Mouse (Mus musculus): ENCODE data around the gene Gm9903.

The Gm9903 gene

DNA sequence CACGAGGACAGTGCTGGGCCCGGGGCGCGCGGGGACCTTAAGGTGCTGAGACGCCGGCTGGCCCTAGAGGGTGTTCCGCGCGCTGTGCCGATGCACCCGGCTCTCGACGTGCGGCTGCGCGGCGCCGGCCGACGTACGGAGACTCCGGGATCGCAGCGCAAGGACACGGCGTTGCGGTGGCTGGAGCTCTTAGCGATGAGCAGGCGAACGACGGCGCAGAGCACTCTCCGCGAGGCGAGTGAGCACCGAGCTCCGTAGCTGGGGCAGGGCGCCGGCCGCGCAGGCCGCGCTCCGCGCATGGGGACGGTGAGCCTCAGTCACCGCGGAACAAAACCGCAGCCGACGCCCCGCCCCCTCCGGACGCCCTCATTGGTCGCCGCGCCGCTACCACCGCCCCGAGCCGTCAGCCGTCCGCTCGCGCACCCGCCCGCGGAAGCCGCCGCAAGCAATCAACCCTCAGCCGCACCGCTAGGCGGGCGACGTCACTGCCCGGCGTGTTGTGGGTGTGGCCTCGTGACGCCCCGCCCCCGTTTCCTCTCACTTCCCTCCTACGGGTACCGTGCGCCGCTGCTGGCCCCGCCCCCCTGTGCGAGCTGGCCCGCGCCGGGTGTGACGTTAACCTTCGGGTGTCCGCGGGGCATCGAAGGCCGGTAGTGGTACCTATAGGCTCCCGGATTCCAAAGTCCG is at the start of gene Gm9903, which contains the start of gene Fam53a:
Gene Gm9903, plus strand, starts transcription at position 625 of the 687 bp plus-strand sequence.
Gene Fam53a, minus strand, starts transcription at position 335 of the 687 bp plus-strand sequence.
- DNase-seq (ENCODE audit: low spot score in 2 of 2): peak; percentile 99 to 100

DNA sequence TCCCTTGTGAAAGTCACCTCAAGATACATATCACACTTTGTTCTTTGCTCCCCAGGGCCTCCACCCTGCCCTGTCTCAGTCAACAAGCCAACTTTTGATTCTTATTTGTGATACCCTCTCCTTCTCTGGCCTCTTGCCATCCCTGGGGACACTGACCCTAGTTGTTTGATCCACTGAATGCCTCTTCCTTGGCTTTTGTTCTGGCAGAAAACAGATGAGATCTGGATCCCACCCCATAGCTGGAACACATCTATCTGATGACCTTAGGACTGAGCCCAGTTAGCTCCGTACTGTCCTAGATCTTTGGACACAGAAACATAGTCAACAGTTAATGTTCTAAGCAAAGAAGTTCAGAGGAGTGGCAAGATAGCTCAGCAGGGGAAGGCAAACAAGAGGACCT is 49.4 kb upstream of the Gm9903 start:
- no peak for DNase-seq (ENCODE audit: low spot score in 2 of 2)

DNA sequence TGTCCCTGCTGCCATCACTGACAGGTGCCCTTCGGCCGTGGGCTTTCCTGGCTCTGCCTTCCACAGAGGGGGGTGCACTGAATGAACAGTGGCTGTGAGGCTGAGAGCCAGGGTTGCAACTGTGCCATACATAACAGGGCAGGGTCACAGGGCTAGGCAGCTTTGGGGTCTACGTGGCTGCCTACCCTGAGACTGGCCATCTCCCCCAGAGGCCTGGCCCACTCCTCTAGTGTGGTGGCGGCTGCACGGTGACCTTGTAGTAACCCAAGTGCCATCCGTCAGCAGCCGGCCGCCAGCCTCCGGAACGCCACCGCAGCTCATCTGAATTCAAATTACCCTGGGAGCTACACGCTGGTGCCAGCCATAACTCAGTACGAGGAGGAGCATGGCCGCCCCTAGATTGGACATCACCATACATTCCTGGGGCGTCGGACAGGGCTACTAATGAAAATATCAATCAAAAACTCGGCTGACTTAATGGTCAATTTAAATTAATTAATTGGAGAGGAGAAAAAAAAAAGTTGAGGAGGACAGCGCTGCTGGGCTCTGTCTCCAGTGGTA is 42.1 kb upstream of the Gm9903 start:
- no peak for DNase-seq (ENCODE audit: low spot score in 2 of 2)

DNA sequence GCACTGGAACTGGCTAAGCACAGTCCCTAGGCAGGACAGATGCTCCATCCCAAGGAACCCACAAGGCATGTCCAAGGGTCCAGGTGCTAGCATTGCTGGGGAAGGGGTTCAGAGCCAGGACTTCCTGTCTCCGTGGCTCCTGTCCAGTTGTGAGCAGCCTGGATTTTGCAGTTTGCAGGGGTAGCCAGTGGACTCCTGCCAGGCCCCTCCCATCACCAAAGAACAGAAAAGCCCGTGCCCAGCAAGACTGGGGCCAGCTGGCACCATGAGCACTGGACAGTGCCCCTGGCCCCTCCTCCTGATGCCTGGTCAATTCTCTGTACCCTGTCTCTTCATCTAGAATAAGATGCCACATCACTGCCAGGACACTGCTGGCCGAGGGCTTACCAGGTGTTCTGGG is 41.7 kb upstream of the Gm9903 start:
- DNase-seq (ENCODE audit: low spot score in 2 of 2): no peak

DNA sequence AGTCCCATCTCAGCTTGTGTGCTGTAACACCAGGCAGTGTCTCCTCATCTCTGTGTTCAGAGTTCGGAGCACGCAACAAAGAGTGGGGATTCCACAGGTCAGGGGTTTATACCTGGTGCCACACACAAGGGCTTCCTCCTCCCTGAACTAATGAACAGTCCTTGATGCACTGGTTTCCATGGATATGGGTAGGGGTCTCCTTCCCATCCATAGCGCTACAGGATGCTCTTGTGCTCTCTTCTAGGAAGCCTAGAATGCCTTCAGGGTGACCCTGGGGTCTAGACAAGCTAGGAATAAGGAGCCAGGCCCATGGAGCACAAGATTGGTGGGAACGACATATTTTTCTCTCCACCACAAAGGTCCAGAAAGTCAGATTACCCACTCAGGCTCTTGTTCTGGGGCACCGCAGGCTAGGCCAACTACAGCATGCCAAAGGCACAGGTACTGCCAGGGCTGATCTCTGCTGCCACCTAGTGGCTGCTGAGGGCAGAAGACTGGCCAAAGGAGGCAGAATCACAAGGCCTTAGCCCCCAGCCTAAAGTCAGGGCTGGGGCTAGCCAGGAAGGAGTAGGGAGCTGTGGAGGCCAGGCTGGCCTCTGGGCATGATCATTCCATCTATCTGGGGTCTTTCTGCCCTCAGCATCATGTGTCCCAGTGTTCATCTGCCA is 40.4 kb upstream of the Gm9903 start:
- DNase-seq (ENCODE audit: low spot score in 2 of 2): peak; percentile 23 to 51

DNA sequence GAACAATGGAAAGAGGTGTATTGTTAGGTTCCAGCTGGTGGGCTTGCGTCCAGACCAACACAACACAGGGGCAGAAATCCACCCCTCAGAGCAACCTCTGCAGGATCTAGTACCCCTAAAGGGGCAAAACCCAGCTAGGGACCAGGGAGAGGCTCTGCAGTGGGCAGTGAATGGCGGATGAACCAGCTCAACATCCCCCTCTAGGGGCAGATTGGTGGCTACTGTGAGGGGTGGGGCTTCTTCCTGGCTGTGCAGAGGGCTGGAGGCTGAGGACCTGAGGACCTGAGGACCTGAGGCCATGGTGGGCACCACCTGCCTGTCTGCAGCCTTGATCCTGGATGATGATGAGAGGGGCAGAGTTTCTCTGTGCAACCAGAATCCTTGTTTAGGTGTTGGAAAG is 36.1 kb upstream of the Gm9903 start:
- DNase-seq (ENCODE audit: low spot score in 2 of 2): no peak

DNA sequence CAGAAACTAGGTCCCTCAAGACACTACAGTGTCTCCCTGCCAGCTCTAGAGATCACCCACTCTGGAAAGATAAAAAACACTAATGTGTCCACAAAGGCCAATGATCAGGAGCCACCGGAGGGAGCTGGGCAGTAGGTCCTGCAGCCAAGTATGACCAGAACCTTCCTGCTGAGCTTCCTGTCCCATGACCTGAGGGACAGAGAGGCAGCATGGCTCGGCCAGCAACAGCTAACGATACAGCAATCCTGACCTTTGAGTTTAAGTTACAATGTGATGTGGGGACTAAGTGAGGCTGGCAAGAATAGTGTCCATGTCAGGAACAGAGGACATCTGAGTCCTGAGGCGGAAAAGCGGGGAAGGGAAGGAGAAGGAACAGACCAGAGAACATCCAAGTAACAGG is 24.4 kb upstream of the Gm9903 start:
- DNase-seq (ENCODE audit: low spot score in 2 of 2): no peak

DNA sequence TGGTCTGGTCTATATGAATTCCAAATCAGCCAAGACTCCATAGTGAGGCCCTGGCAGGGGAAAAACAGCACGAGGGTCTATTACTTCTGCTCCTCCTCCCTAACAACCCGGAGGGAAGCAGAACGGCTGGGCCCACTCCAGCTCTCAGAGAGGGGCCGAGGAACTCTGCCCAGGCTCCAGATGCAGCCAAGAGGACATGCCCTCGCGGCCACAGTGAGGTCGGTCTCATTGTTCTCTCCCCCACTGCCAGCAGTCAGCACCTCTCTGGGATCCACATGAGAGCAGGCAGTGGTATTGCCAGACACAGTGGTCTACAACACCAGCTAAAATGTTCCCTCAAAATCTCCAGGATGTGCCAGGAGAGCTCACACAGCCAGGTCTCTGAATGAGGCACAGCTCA is 23.1 kb upstream of the Gm9903 start:
- no peak for DNase-seq (ENCODE audit: low spot score in 2 of 2)

DNA sequence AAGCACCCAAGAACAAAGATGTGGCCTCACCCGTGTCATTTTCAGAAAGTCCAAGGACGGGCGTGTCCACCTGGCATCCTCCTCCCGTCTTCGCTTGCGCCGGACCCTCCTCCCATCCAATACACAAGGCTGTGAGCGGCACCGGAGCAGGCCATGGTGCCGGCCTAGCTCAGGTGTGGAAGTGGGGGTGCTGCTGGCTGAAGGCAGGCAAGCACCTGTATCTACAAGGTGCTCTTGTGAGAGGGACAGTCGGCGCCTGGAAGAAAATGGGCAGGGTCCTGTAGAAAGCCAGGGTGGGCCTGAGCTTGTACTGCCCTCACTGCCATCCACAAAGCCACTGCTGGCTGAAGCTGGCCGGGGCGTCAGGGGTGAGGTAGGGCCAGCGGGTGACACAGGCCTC is 22.3 kb upstream of the Gm9903 start:
- no peak for DNase-seq (ENCODE audit: low spot score in 2 of 2)

DNA sequence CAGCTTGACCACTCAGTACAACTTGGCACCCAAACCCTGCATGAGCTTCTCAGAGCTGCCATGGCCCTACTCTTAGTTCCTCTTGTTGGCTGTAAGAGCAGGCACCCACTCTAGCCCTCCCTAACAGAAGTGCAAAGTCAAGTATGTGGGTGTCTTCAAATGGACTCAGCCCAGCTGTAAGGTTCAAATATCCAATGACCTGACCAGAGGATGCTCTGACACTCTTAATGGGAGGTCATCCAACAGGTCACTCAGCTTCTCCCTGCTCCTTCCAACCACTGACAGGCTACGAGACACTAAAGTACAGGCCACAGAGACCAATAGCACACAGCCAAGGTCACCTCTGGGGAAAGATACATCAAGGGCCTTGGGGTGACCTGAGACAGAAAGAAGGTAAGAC is 20.5 kb upstream of the Gm9903 start:
- no peak for DNase-seq (ENCODE audit: low spot score in 2 of 2)

DNA sequence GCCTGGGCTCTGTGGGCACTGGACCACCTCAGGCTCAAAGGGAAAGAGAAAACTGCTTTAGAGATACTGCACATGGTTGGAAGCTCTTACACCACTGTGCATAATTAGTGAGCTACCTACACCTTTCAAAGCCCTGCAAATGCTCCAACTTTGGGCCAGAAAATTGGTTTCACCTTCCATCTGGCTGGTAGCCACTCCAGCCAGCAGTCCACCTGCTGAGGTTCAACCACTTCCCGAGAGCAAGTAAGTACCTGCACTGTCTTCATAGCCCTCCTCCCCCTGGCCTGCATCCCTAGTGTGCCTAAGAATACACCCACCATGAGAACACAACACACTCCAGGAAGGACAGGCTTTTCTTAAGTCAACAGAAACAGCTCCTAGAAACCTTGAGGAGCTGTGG is 17.9 kb upstream of the Gm9903 start:
- no peak for DNase-seq (ENCODE audit: low spot score in 2 of 2)

DNA sequence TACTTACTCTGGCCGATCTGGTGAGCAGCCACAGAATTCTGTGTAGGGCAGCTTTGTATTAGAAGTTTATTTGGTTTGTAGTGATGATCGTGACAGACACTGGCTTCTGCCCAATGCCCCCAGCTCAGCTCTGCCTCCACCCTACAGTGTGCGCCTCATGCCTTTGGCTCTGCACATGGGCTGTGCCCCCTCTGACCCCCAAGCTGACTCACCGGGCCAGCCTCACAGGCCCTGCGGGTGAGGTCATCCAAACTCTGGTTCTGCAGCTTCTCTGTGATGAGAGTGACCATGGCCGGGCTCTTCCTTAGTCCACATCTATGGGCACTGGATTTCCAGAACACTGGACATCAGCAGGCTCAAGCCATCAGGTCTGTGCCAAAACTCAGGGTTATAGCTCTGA is 15.3 kb upstream of the Gm9903 start:
- no peak for DNase-seq (ENCODE audit: low spot score in 2 of 2)

DNA sequence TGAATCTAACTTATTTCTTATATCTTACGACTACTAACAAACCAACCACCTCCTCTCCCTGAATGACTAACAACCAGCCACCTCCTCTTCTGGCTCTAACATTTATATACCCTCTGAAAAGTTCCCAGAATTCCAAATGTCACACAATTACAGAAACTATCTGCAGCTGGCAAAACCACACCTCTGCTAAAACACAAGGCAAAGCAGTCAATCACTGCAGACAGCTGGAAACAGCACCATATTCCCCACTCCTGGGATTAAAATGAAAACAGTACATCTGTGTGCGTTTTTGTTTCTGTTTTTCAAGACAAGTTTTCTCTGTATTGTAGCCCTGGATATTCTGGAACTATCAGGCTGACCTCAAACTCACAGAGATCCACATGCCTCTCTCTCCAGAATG is 7.1 kb upstream of the Gm9903 start:
- DNase-seq (ENCODE audit: low spot score in 2 of 2): no peak

DNA sequence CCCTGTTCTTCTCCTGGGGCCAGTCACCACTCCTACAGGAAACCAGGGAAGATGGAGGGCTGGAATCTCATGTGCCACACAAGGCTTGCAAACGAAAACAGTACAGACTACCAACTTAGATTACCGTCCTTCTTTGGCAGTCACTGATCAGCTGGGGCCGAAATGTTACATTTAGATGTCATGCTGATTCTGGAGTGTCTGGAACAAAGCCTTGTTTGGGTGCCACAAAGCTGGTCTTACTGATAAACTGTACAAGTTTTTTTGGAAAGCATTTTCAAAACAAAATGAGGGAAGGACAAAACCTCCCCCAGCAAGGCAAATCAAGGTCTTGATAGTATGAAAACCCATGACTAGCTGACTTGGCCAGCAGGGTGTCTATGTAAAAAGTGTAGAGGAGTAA is 6.0 kb upstream of the Gm9903 start:
- DNase-seq (ENCODE audit: low spot score in 2 of 2): no peak

DNA sequence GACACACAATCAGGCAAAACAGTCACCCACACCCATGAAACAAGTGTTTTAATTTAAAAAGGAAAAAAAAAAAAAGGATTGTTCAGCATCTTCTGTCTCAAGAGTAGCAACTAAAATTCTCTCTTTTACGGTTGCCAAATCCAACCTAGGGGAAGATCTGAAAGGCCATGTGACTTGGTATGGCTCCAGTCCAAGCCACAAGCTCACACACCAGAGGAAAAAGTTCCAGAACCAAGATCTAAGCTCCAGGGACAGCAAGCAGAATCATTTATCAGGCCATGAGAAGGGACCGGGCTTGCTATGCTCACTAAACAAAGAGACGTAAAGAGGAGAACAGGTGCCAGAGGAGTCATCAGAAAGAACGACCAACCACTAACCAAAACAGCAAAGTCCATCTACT is 1.8 kb upstream of the Gm9903 start:
- no peak for DNase-seq (ENCODE audit: low spot score in 2 of 2)

DNA sequence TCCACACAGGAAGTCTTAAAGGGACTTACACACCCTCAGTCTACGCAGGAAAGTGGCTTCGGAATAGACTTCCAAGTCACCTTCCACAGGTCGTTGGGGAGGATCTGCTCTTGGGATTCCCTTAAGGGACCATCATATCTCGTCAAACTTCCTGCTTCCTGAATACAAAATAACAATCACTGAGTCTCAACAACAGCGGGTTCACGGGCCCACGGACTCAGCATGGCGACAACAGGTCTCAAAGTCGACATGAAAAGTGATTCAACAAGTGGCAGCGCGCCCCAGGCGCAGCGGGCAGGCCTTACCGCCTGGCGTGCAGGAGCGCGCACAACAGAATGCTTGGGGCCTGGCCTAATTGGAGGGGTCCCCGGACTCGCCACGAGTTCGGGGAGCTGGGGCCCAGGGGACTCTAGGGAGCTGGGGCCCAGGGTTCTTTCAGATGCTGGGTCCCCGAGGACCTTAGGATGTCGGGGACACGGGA is 865 bp upstream of the Gm9903 start:
- DNase-seq (ENCODE audit: low spot score in 2 of 2): peak; percentile 38 to 78

DNA sequence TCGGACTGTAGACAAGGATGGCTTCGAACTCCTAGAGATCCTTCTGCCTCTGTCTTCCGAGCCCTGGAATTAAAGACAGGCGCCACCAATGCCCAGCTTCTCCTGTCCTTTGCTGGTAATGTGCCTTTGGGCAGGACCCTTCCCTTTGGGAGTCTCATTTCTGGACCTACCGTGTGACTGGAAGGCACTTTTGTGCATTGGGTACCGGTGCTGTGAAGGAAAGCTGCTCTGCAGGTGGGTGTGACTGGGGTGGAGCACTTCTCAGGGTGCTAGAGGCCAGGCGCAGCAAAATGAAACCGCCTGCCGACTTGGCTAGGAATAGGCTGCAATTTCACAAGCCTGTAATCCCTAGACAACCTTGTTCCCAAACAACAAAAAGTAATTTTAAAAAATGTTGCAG is 336 bp downstream of the Gm9903 start:
- DNase-seq (ENCODE audit: low spot score in 2 of 2): peak in 1 of 2 experiments; percentile 44

DNA sequence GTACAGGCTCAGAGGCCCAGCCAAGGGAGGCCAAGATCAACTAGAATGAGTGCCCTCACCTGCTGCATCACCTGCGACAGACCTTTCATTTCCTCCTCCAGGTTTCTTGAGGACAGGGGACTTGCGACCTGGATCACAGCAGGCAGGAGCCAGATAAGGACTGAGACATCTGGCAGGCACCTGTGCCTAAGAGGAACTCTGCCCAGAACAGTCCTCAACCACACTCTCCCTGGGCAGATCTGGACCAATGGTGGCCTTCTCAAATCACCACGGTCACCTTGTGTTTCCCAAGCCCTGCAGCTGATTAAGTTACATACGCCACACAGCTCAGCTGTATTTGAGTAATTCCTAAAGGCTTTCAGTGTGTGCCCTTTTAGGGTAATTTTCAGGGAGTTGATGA is 890 bp downstream of the Gm9903 start:
- DNase-seq (ENCODE audit: low spot score in 2 of 2): no peak

DNA sequence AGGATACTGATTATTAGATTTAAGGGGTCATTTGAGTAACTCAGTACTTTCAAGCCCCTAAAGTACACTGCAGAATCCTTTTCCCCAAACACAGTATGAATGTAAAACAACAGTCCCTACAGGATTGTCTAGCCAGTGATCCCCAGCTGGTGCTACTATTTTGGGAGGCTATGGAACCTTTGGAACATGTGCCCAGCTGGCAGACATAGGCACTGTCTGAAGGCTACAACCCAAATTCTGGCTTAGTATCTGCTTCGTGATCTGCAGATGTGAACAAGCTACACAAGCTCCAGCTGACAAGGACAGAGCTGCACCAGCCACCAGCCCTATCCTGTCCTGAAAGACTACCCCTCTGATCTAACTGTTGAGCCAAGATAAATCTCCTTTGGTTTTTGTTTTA is 2.8 kb downstream of the Gm9903 start:
- no peak for DNase-seq (ENCODE audit: low spot score in 2 of 2)

DNA sequence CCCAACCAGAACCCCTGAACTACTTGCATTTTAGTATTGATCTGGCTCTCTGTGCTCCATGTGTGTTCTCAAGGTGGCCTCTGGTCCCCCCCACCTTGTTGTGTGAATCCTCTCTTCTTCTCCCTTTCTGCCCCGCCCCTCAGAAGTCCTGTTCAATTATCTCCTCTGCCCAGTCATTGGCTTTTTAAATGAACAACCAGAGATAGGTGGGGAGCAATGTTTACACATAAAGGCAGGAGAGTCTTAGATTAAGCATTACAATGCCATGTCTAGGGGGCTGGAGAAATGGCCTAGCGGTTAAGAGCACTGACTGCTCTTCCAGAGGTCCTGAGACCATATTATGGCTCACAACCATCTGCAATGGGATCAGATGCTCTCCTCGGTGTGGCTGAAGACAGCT is 5.6 kb downstream of the Gm9903 start:
- DNase-seq (ENCODE audit: low spot score in 2 of 2): no peak

DNA sequence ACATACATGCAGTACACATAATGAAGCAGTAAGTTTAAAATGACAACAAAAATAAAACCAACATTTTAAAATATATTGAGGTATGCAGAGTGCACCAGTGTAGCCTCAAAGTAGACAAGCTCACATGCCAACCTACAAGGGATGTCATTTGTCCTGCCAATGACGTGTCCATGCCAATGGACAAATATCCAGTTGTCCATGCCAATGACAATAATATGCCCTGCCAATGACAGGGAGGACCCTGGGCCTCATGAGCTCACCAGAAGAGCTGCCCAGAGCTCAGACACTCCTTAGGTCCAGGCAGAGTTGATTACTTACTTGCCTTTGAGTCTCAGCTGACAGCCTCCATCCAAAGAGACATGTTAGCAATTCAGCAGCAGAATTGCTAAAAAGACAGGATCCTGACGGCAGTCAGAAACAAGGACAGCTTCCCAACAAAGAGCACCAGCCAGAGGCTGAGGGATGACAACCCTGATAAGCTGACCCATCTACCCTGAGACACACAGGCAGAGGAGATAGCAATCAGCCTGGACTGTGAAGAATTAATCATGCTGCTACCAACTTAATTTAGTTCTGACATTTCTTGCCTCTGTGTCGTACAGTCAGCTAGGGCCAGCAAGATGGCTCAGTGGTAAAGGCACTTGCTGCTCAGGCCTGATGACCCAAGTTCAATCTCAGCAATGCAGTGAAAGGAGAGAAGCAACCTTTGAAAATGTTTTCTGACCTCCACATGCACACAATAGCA is 8.1 kb downstream of the Gm9903 start:
- no peak for DNase-seq (ENCODE audit: low spot score in 2 of 2)

DNA sequence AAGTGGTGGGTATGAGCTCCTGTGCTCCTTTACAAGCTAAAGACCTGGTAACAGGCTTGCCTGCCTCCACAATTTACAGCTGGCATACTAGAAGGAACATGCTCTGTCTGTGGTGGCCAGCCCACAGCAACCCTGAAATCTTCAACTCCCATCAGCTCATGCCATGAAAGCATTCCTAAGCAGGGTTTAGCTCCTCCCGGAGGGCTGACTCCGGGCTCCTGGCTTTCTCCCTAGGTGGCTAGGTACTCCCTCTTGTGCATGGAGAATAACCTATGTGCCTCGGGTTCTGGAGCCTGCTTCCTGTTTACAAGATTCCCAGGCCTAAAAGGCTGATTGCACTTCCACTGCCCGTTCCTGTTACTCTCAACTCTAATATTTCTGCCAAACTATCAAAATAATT is 9.1 kb downstream of the Gm9903 start:
- DNase-seq (ENCODE audit: low spot score in 2 of 2): no peak

Data from urinary bladder, adult 18-20 months (tissue).